ENCODE assay signal across 8 mouse cellular contexts in genomic region chr6:88924502-88925275, GRCm38 (mm10). TPM values are rescaled to one million over a fixed set of nuclear protein-coding genes. Genes with fewer than 3 reads are reported as not detected.
DNase-seq lines count a peak whose midpoint lies in the region; ATAC-seq and TF ChIP-seq lines count a peak whose summit lies in the region.

No protein-coding gene starts in this region.

- DNase-seq in left cerebral cortex, adult 2 months (ENCODE audit: extremely low spot score in 1 of 2, low spot score in 2 of 2): no peak
- no peak for DNase-seq in left cerebral cortex, adult 9 months (ENCODE audit: low spot score in 2 of 2)
- peak; percentile 49 for DNase-seq in embryo, embryonic 9.5 days (ENCODE audit: extremely low spot score)
- DNase-seq in heart, embryonic 10.5 days (ENCODE audit: low spot score): no peak
- DNase-seq in kidney, adult 2 months: peak; percentile 93
- DNase-seq in lung, postnatal 36 days: peak; percentile 94
- DNase-seq in frontal cortex, postnatal 36 days (ENCODE audit: low spot score in 2 of 2): no peak

- 19% methylated on average over 5 of the region's 5 CpGs for WGBS in heart, embryonic 10.5 days
- WGBS in kidney, adult 2 months: 2% methylated on average over 5 of the region's 5 CpGs

- peak overlapping the region; percentile 57 for H3K27ac ChIP-seq in left cerebral cortex, adult 2 months
- H3K27ac ChIP-seq in heart, embryonic 10.5 days: peak overlapping the region; percentile 57; the same call in 1 of the 2 replicates
- H3K27ac ChIP-seq in kidney, adult 2 months (ENCODE audit: insufficient read depth, low read depth, low read length): peak overlapping the region; percentile 77

- H3K4me3 ChIP-seq in left cerebral cortex, adult 2 months: no peak overlapping the region
- no peak overlapping the region for H3K4me3 ChIP-seq in heart, embryonic 10.5 days
- no peak overlapping the region for H3K4me3 ChIP-seq in kidney, adult 2 months (ENCODE audit: insufficient read depth, low read depth, low read length)

- intact Hi-C loops in left cerebral cortex, adult 2 months (cut with DNase I): loop anchor here (5.0 kb wide), 2 partner anchors 433 to 543 kb away; no protein-coding TSS in a partner anchor

- no peak for ATAC-seq in activated CD4-positive, CD25-positive, alpha-beta regulatory T cell, adult 4 months

- no peaks in the 10 kb centered on the region for H3K36me3 ChIP-seq in heart, embryonic 10.5 days
- H3K36me3 ChIP-seq in kidney, adult 2 months (ENCODE audit: control insufficient read depth, insufficient read depth, low read length): no peaks in the 10 kb centered on the region

- TF ChIP-seq POLR2A in kidney, adult 2 months (IDR thresholded peaks at IDR 0.05; ENCODE audit: low read depth, low read length): no peak

- TF ChIP-seq CTCF in left cerebral cortex, adult 2 months (IDR thresholded peaks at IDR 0.05): no peak
- TF ChIP-seq CTCF in kidney, adult 2 months (conservative IDR thresholded peaks at IDR 0.05; ENCODE audit: insufficient read depth, insufficient read length, low read depth, low read length): no peak

- H3K4me1 ChIP-seq in heart, embryonic 10.5 days: peaks cover 44% of the 10 kb centered on the region
- H3K4me1 ChIP-seq in kidney, adult 2 months (ENCODE audit: control insufficient read depth, insufficient read depth, low read length): peaks cover 25% of the 10 kb centered on the region

- no peaks in the 10 kb centered on the region for H3K9me3 ChIP-seq in heart, embryonic 10.5 days

- no peaks in the 10 kb centered on the region for H3K27me3 ChIP-seq in heart, embryonic 10.5 days (ENCODE audit: insufficient read depth, poor library complexity, severe bottlenecking)
- no peaks in the 10 kb centered on the region for H3K27me3 ChIP-seq in kidney, adult 2 months (replicated peaks; ENCODE audit: control insufficient read depth, insufficient read depth, low read length)

RNA-seq across cellular contexts. Expression of gene Tpra1, which starts 22.6 kb away (rescaled TPM):
- total RNA-seq in left cerebral cortex, adult 2 months (2021): 10 to 100 TPM; 50.8 to 53.6 TPM
- 46.1 and 52.4 TPM in 2 replicates for polyA plus RNA-seq in heart, embryonic 10.5 days (2016; fragmentation: Nextera tagmentation; extraction: Ambion mirVana)
- 132 and 156 TPM in 2 replicates for polyA plus RNA-seq in kidney, adult 2 months (2012; rRNA removed)
- 10 to 100 TPM; 43.6 to 57.7 TPM for polyA plus RNA-seq in activated CD4-positive, CD25-positive, alpha-beta regulatory T cell, adult 4 months (2017; shearing (Covaris generic))

RNA-seq across cellular contexts. Expression of gene Mcm2, which starts 26.1 kb away (rescaled TPM):
- total RNA-seq in left cerebral cortex, adult 2 months (2021): 1 to 10 TPM; 2.1 to 4.5 TPM
- polyA plus RNA-seq in heart, embryonic 10.5 days (2016; fragmentation: Nextera tagmentation; extraction: Ambion mirVana): 184 TPM in 2 replicates
- 8.9 and 10.2 TPM in 2 replicates for polyA plus RNA-seq in kidney, adult 2 months (2012; rRNA removed)
- 10 to 100 TPM; 27.0 to 41.8 TPM for polyA plus RNA-seq in activated CD4-positive, CD25-positive, alpha-beta regulatory T cell, adult 4 months (2017; shearing (Covaris generic))

RNA-seq across cellular contexts. Expression of gene Podxl2, which starts 49.8 kb away (rescaled TPM):
- 100 to 1,000 TPM; 196 to 201 TPM for total RNA-seq in left cerebral cortex, adult 2 months (2021)
- polyA plus RNA-seq in heart, embryonic 10.5 days (2016; fragmentation: Nextera tagmentation; extraction: Ambion mirVana): 26.7 and 28.6 TPM in 2 replicates
- 12.5 and 15.7 TPM in 2 replicates for polyA plus RNA-seq in kidney, adult 2 months (2012; rRNA removed)
- not detected for polyA plus RNA-seq in activated CD4-positive, CD25-positive, alpha-beta regulatory T cell, adult 4 months (2017; shearing (Covaris generic))

Comparison
In these comparisons a context has a peak if more than half of its experiments do, and no peak if none do; other contexts are left out.
1. DNase-seq: peak in embryo, embryonic 9.5 days (single experiment), kidney, adult 2 months (single experiment) and lung, postnatal 36 days (single experiment); none in left cerebral cortex, adult 2 months (0 of 2), left cerebral cortex, adult 9 months (0 of 2), heart, embryonic 10.5 days (single experiment) and frontal cortex, postnatal 36 days (0 of 2).
2. RNA of gene Podxl2, which starts 49.8 kb away (polyA plus RNA-seq): 26.7 to 28.6 TPM in heart, embryonic 10.5 days and 12.5 to 15.7 TPM in kidney, adult 2 months; not detected in activated CD4-positive, CD25-positive, alpha-beta regulatory T cell, adult 4 months; every median in the first group is over 10 times any median in the second.
3. Peak in every context shown above with its lines, with median percentiles within 50 percentile points of each other: H3K27ac ChIP-seq.